Comparison of ENCODE assay signal across 9 mouse cellular contexts in the genomic region with DNA sequence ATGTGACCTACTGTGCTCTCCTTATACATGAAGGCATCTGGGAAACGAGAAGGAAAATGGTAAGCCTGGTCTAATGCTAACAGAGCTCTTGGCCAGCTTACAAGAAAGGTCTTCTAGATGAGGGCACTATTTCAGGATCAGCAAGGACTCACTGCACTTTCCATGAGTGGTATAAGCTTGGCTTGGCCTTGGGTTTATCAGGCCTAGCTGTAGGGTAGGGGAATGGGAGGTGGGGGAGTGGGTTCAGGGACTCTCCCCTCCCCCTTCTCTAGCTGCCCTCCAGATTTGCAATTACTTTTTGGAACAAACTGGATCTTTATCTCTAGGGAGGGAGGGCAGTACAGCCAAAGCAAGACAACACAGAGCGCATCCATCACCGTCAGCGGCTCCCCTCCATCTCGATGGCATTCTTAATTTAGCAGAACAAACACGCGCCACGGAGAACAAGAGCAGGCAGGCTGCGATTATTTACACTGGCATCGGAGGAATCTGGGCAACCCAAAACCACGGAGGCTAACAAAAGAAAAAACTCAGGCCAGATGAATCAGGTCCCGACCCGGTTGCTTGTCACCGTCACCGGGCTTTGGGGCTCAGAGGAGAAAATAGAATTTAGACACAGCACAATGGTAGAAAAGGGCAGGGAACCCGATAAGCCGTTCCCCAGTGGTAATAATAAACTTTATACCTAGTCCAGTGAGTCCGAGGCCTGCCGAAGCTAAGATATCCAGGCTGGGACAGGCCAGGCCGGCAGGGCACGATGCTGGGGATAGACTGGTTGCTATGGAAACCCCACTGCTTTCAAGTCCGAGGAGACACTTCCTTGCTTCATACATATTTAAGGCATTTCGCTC.
DNase-seq lines count a peak whose midpoint lies in the region; ATAC-seq and TF ChIP-seq lines count a peak whose summit lies in the region.
"Had no signal": no experiment of that assay in that cellular context is flagged by ENCODE, and none has a peak within 500 bp of the region (broad histone marks: within the 10 kb centered on the region; RNA-seq: fewer than 3 reads in every experiment).

No protein-coding gene starts in this region.

- TF ChIP-seq EP300 in liver, postnatal 0 days (IDR thresholded peaks at IDR 0.05; ENCODE audit: low read depth), result no peak

- WGBS in heart, embryonic 14.5 days, result 42% methylated on average over 23 of the region's 23 CpGs
- WGBS in hindbrain, embryonic 13.5 days, result 8% methylated on average over 23 of the region's 23 CpGs
- WGBS in neural tube, embryonic 11.5 days, result 16% methylated on average over 23 of the region's 23 CpGs
- WGBS in liver, postnatal 0 days (ENCODE audit: insufficient replicate concordance), result 44% methylated on average over 23 of the region's 23 CpGs

- H3K27ac ChIP-seq in heart, embryonic 14.5 days (replicated peaks in 1 of 2; ENCODE audit: control insufficient read depth in 1 of 2, insufficient read depth in 1 of 2, low read depth in 2 of 2, low read length in 2 of 2), result no peak overlapping the region
- H3K27ac ChIP-seq in hindbrain, embryonic 13.5 days, result peak overlapping the region; percentile 91
- H3K27ac ChIP-seq in neural tube, embryonic 11.5 days (ENCODE audit: low read depth, low read length), result peak overlapping the region; percentile 82
- H3K27ac ChIP-seq in liver, postnatal 0 days (ENCODE audit: low read depth), result no peak overlapping the region

- H3K9ac ChIP-seq in heart, embryonic 14.5 days (ENCODE audit: low read length), result no peak overlapping the region
- peak overlapping the region; percentile 55 for H3K9ac ChIP-seq in hindbrain, embryonic 13.5 days
- H3K9ac ChIP-seq in neural tube, embryonic 11.5 days (ENCODE audit: low read length), result peak overlapping the region; percentile 32; the same call in 1 of the 2 replicates
- no peak overlapping the region for H3K9ac ChIP-seq in liver, postnatal 0 days (replicated peaks)

- no peaks in the 10 kb centered on the region for H3K27me3 ChIP-seq in heart, embryonic 14.5 days (ENCODE audit: control insufficient read depth, insufficient read depth, low read length)
- no peaks in the 10 kb centered on the region for H3K27me3 ChIP-seq in hindbrain, embryonic 13.5 days
- H3K27me3 ChIP-seq in neural tube, embryonic 11.5 days (ENCODE audit: control insufficient read depth, insufficient read depth, low read length), result no peaks in the 10 kb centered on the region
- H3K27me3 ChIP-seq in liver, postnatal 0 days (ENCODE audit: insufficient read depth, low read length), result no peaks in the 10 kb centered on the region

- no peak for ATAC-seq in heart, embryonic 14.5 days (ENCODE audit: insufficient number of reproducible peaks, insufficient read depth, low FRiP score, low read depth)
- ATAC-seq in hindbrain, embryonic 13.5 days (ENCODE audit: low FRiP score), result peak; percentile 71
- ATAC-seq in neural tube, embryonic 11.5 days (ENCODE audit: insufficient read depth, low FRiP score, low TSS enrichment), result peak; percentile 84
- no peak for ATAC-seq in liver, postnatal 0 days

- DNase-seq in heart, adult 9 months (ENCODE audit: low spot score in 2 of 2), result no peak
- peak; percentile 83 for DNase-seq in embryo, embryonic 10.5 days (ENCODE audit: low spot score)
- DNase-seq in neural tube, embryonic 11.5 days (ENCODE audit: low spot score), result peak; percentile 76
- DNase-seq in spleen, postnatal 10 days (ENCODE audit: low spot score in 2 of 2), result no peak
- DNase-seq in liver, postnatal 0 days, result no peak
- no peak for DNase-seq in kidney, adult 8-10 months
- DNase-seq: adrenal gland, adult 2 months had no signal

- no peaks in the 10 kb centered on the region for H3K9me3 ChIP-seq in heart, embryonic 14.5 days (ENCODE audit: control insufficient read depth, low read length)
- H3K9me3 ChIP-seq in hindbrain, embryonic 13.5 days, result no peaks in the 10 kb centered on the region
- H3K9me3 ChIP-seq in neural tube, embryonic 11.5 days (ENCODE audit: control insufficient read depth, low read length), result no peaks in the 10 kb centered on the region
- H3K9me3 ChIP-seq in liver, postnatal 0 days (ENCODE audit: low read length), result no peaks in the 10 kb centered on the region

- H3K4me3 ChIP-seq in heart, embryonic 14.5 days (ENCODE audit: control insufficient read depth in 1 of 2, insufficient read depth in 1 of 2, low read depth in 1 of 2, low read length in 2 of 2), result no peak overlapping the region
- H3K4me3 ChIP-seq in hindbrain, embryonic 13.5 days, result no peak overlapping the region
- no peak overlapping the region for H3K4me3 ChIP-seq in neural tube, embryonic 11.5 days (ENCODE audit: low read depth, low read length)
- no peak overlapping the region for H3K4me3 ChIP-seq in liver, postnatal 0 days (ENCODE audit: low read depth, low read length)

- TF ChIP-seq CTCF in liver, postnatal 0 days (IDR thresholded peaks at IDR 0.05; ENCODE audit: low read depth), result no peak

- H3K36me3 ChIP-seq in heart, embryonic 14.5 days (ENCODE audit: control insufficient read depth, insufficient read depth, low read length), result peaks cover 3% of the 10 kb centered on the region; the same call in 1 of the 2 replicates
- H3K36me3 ChIP-seq in hindbrain, embryonic 13.5 days, result no peaks in the 10 kb centered on the region
- no peaks in the 10 kb centered on the region for H3K36me3 ChIP-seq in neural tube, embryonic 11.5 days (ENCODE audit: control insufficient read depth, insufficient read depth, low read length)
- H3K36me3 ChIP-seq in liver, postnatal 0 days (replicated peaks; ENCODE audit: insufficient read depth, low read length), result no peaks in the 10 kb centered on the region

- H3K4me2 ChIP-seq in heart, embryonic 14.5 days (ENCODE audit: low read length), result peak overlapping the region; percentile 31
- peak overlapping the region; percentile 42 for H3K4me2 ChIP-seq in hindbrain, embryonic 13.5 days
- peak overlapping the region; percentile 31 for H3K4me2 ChIP-seq in neural tube, embryonic 11.5 days (ENCODE audit: low read depth)
- H3K4me2 ChIP-seq in liver, postnatal 0 days (ENCODE audit: low read depth, low read length), result no peak overlapping the region

- H3K4me1 ChIP-seq in heart, embryonic 14.5 days (ENCODE audit: control insufficient read depth in 2 of 2, insufficient read depth in 2 of 2, low read length in 2 of 2), result peaks cover 2% of the 10 kb centered on the region in 2 experiments; a peak in 2 of 4 replicates
- peaks cover 40% of the 10 kb centered on the region for H3K4me1 ChIP-seq in hindbrain, embryonic 13.5 days (replicated peaks)
- H3K4me1 ChIP-seq in neural tube, embryonic 11.5 days (ENCODE audit: control insufficient read depth, insufficient read depth, low read length), result peaks cover 15% of the 10 kb centered on the region
- no peaks in the 10 kb centered on the region for H3K4me1 ChIP-seq in liver, postnatal 0 days (ENCODE audit: insufficient read depth)

Comparison
In these comparisons a context has a peak if more than half of its experiments do, and no peak if none do; other contexts are left out.
1. ATAC-seq: peak in hindbrain, embryonic 13.5 days (single experiment) and neural tube, embryonic 11.5 days (single experiment); none in heart, embryonic 14.5 days (single experiment) and liver, postnatal 0 days (single experiment).
2. H3K27ac ChIP-seq: peak in hindbrain, embryonic 13.5 days (single experiment) and neural tube, embryonic 11.5 days (single experiment); none in heart, embryonic 14.5 days (0 of 2) and liver, postnatal 0 days (single experiment).
3. H3K9ac ChIP-seq: peak in hindbrain, embryonic 13.5 days (single experiment) and neural tube, embryonic 11.5 days (single experiment); none in heart, embryonic 14.5 days (single experiment) and liver, postnatal 0 days (single experiment).
4. DNase-seq: peak in embryo, embryonic 10.5 days (single experiment) and neural tube, embryonic 11.5 days (single experiment); none in heart, adult 9 months (0 of 2), spleen, postnatal 10 days (0 of 2), liver, postnatal 0 days (single experiment) and kidney, adult 8-10 months (0 of 2).